Mouse (Mus musculus) left cerebral cortex, adult 2 months (tissue): ENCODE data around the gene Cnih2. TPM values are rescaled to one million over a fixed set of nuclear protein-coding genes. Genes with fewer than 3 reads are reported as not detected.

Source experiments
- DNase-seq, 2 experiments: peaks; one replicate each; pipeline ENCODE4 v3.0.0; 2021 to 2022; ENCODE audit warnings: low spot score in 2 of 2, mixed read lengths in 1 of 2; ENCODE audit errors: extremely low spot score in 1 of 2
- H3K27ac ChIP-seq: fragments of 200-600 bp; 2 replicates; pipeline ENCODE4 v1.8.1; 2022
- H3K4me3 ChIP-seq: fragments of 200-600 bp; 2 replicates; pipeline ENCODE4 v1.8.1; 2022
- CTCF ChIP-seq: fragments of 200-600 bp; IDR thresholded peaks from 2 replicates; pipeline ENCODE4 v1.8.1; 2022; ENCODE audit warnings: antibody characterized with exemption, mild to moderate bottlenecking, moderate library complexity
- intact Hi-C: fragments of 180-260 bp; cut with DNase I; formaldehyde crosslinking; loops from one replicate; pipeline ENCODE4 v1.15.1; 2025
- total RNA-seq, 2 experiments: library from RNA; stranded (reverse); gene quantifications; 2 replicates each; pipeline ENCODE4 v1.2.3; 2021

Cnih2 gene
- total RNA-seq, 2 experiments from 2014 or later = 214 to 247 TPM

DNA sequence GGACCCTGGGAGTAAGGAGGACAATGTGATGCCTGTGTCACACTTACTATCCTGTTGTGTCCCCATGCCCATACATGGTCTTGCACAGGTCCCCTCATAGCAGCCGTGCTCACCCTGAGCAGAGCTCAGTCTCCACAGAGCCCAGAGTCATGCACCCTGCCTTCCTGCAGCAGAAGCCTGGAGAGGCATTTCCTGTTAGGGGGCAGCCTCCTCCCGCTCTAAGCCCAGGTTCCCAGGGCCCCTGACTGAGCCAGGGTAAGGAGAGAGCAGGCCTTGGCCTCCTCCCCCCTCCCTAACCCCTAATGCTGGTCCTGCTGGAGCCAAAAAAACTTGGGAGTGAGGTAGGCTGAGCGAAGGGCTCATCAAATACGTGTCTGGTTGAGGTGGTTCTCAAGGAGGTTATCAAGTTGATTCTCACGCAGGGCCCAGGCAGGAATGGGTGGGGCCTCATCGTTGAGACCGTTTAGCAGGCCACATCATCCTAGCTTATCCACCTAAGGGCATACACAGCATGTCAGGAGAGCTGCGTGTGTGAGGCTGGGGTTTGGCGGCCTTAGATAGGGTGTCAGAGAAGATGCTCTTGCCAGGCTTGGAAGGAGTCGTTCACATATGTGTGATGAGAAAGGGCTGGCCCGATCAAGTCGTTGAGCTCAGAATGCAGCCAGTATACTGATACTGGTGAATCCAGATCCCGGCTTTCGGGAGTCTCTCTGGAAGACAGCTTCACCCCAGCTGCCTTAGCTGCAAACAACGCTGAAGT is 31.1 kb downstream of the Cnih2 start:
- Histone ChIP-seq H3K4me3 (peak overlapping the region; percentile 38; the same call in 1 of the 2 replicates), H3K27ac (peak overlapping the region; percentile 28; the same call in 1 of the 2 replicates)
- TF ChIP-seq CTCF = no peak
- intact Hi-C loops = no loop called here
- DNase-seq = no peak

GRCm38 (mm10) chr19:5065104-5065503 is 33.2 kb downstream of the Cnih2 start:
- no peak for TF ChIP-seq CTCF
- intact Hi-C loops = no loop called here
- Histone ChIP-seq H3K27ac (no peak overlapping the region), H3K4me3 (no peak overlapping the region)
- no peak for DNase-seq

- Histone ChIP-seq H3K4me3 (no peak overlapping the region), H3K27ac (no peak overlapping the region)
- intact Hi-C loops = no loop called here
- DNase-seq = no peak
- TF ChIP-seq CTCF = no peak
These were observed 35.9 kb downstream of the Cnih2 start for GRCm38 (mm10) chr19:5062446-5062845.

- TF ChIP-seq CTCF = no peak
- DNase-seq = no peak
- intact Hi-C loops = no loop called here
- no peak overlapping the region for H3K4me3 ChIP-seq
- H3K27ac ChIP-seq = no peak overlapping the region
These were observed 36.3 kb downstream of the Cnih2 start for GRCm38 (mm10) chr19:5062041-5062440.

DNA sequence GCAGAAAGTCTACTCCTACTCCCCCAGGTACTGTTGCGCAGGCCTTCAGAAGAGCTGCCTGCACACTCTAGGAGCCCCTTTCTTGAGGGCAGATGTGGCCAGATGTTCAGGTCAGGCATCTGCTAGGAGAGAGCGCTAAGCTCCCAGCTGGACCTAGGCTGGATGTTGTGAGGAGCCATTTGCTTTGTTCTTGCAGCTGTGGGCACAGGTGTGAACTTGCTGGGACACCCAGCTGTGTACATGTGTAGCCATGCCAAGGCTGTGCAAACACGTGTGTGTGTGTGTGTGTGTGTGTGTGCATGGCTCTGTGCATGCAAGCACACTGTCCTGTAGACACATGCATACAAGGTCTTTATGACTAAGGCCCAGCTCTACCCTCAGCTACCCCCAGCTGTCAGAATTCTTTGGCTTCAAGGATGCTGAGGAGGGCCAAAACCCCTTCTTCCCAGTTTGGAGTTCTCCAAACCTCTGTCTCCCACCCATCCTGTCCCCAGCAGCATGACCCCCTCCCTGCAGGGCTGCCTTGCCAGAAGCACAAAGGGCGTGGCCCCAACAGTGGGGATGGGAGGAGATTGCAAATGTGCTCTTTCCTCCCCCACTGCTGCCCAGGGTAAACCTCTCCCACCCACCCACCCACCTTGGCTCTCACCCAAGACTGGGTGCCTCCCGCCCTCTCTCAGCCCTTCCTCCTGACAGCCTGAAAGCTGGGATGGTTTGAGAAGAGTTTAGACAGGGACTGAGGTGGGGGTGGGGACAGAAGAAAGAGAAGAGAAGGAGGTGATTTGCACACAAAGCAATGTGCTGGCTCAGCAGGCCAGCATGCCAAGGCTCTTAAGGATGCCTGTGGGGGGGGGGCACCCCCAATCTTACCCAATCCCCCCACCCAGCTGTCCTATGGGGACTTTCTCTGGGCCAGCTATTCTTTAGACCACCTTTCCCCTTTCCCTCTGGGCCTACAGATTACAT is 37.7 kb downstream of the Cnih2 start:
- TF ChIP-seq CTCF = no peak
- Histone ChIP-seq H3K4me3 (no peak overlapping the region), H3K27ac (no peak overlapping the region)
- DNase-seq = no peak
- intact Hi-C loops = no loop called here

GRCm38 (mm10) chr19:5058801-5059771 is 39.2 kb downstream of the Cnih2 start:
- DNase-seq = no peak
- no peak for TF ChIP-seq CTCF
- H3K27ac ChIP-seq = peak overlapping the region; percentile 8
- H3K4me3 ChIP-seq = no peak overlapping the region
- intact Hi-C loops = no loop called here

GRCm38 (mm10) chr19:5057876-5058775 is 40.2 kb downstream of the Cnih2 start:
- DNase-seq = no peak
- intact Hi-C loops = loop anchor here (2.0 kb wide), 1 partner anchor 15 kb away; no protein-coding TSS in a partner anchor

DNA sequence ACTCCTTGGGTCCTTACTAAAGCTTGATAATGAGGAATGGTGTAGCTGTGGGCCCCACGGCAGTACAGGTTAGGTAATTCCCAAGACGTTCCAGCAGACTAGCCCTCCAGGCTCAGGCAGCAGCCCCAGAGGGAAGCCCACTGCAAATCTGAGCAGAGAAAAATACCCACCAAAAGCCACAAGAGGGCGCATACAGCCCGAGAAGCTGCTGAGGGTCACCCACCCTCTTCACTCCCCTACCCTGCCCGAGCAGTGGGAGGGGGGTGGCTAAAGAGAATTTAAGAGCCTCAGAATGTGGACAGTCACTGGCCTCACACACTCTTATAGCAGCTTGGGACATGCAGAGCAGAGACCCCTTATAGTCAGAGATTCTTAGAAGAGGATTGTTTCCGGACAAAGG is 42.1 kb downstream of the Cnih2 start:
- TF ChIP-seq CTCF = peak; percentile 80
- Histone ChIP-seq H3K4me3 (no peak overlapping the region), H3K27ac (no peak overlapping the region)
- intact Hi-C loops = loop anchor here (2.0 kb wide), 1 partner anchor 17 kb away; no protein-coding TSS in a partner anchor
- DNase-seq = no peak

More at GRCm38 (mm10) chr19:5057876-5058775, 40.2 kb downstream of the Cnih2 start:
- no peak for TF ChIP-seq CTCF
- H3K4me3 ChIP-seq = no peak overlapping the region
- peak overlapping the region; percentile 8; the same call in 1 of the 2 replicates for H3K27ac ChIP-seq

DNA sequence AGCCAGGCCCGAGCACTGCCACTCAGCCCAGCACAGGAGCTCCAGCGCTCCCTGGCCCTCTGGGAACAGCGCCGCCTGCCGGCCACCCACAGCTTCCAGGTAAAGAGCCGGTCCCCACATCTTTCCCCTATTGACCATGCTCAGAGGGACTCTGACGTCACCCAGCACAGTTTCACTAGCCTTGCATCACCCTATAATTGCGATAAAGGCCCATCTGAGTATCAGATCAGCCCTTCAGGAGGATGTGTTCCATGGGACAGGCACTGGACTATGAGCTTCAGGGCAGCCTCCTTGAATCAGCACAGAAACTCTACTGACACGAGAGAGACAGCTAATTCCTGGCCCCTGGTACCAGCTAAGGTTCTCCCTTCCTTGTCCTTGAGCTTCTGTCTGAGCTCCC is 44.4 kb downstream of the Cnih2 start:
- Histone ChIP-seq H3K4me3 (peak overlapping the region; percentile 54; the same call in 1 of the 2 replicates), H3K27ac (peak overlapping the region; percentile 94; the same call in 1 of the 2 replicates)
- TF ChIP-seq CTCF = peak; percentile 80
- DNase-seq = peak in 1 of 2 experiments; percentile 67
- intact Hi-C loops = no loop called here

DNA sequence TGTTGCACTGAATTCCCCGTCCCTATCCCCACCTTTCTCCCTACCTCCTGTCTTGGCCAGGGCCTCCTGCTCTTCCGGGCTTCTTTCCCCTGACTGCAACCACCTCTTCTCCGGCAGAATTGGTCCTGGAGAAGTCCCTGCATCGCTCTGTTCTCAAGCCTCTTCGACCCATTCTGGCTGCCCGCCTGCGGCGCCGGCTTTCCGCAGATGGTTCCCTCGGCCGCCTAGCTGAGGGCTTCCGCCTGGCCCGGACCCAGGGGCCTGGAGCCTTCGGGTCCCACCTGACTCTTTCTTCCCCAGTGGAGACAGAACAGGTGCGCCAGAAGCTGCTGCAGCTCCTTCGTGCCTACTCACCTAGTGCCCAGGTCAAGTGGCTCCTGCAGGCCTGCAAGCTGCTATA is 45.5 kb downstream of the Cnih2 start:
- Histone ChIP-seq H3K4me3 (peak overlapping the region; percentile 54), H3K27ac (peak overlapping the region; percentile 94)
- intact Hi-C loops = no loop called here
- no peak for DNase-seq
- TF ChIP-seq CTCF = no peak
